Mouse (Mus musculus) megakaryocyte, adult 5-6 weeks (primary cell): Measurements from ENCODE around the gene 1110008P14Rik. TPM values are rescaled to one million over a fixed set of nuclear protein-coding genes. Genes with fewer than 3 reads are reported as not detected.

Experiments
- ATAC-seq: 2 replicates; pipeline ENCODE4 v1.8.0; 2016; ENCODE audit warnings: mild to moderate bottlenecking, inconsistent platforms; ENCODE audit not compliant: poor library complexity, severe bottlenecking
- total RNA-seq, 2 experiments: library from RNA; stranded (forward) in 1 of 2; stranded (reverse) in 1 of 2; fragments of 153-499, 151-499 nt in 1 of 2; fragments of 221-1000, 200-1000 nt in 1 of 2; gene quantifications; 2 replicates each; pipeline versions ENCODE4 v1.2.3 to v1.2.4; 2015 to 2017

1110008P14Rik gene
- total RNA-seq, 2 experiments from 2014 or later: 30.4 to 32.3 TPM

- ATAC-seq: no peak
These were observed 29.7 kb upstream of the 1110008P14Rik start for GRCm38 (mm10) chr2:32411407-32411806.

GRCm38 (mm10) chr2:32408429-32409424 lies 27.0 kb upstream of the 1110008P14Rik start:
- no peak for ATAC-seq

DNA sequence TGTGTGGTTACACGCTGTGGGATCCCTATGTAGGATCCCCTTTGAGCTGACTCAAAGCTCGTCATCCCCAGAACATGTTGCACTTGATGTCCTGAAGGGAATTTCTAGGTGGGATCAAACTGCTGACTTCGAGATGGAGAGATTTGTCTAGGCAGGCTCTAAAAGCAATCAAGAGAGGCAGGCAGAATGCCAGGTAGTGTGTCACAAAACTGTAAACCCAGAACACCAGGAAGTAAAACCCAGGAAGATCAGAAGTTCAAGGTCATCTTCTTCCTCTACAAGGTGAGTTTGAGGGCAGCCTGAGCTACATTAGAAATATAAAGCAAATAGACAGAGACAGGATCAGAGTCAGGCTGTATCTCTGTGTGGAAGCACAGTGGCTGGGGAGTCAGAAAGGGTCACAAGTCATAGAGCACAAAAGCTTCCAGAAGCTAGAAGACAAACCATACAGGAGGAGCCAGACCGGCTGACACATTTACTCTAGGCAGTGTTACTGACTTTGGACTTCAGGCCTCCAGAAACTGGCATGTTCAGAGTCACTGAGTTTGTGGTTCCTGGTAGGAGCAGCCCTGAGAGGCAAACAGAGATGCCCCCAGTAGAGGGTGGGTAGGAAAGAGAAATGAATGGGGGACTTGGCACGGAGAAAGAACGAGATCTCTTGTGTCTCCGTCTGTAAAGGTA lies 25.5 kb upstream of the 1110008P14Rik start:
- ATAC-seq: no peak

GRCm38 (mm10) chr2:32404663-32405062 lies 22.9 kb upstream of the 1110008P14Rik start:
- peak; percentile 99 for ATAC-seq

- no peak for ATAC-seq
These were observed 15.0 kb upstream of the 1110008P14Rik start for GRCm38 (mm10) chr2:32396695-32397094.

- ATAC-seq: peak; percentile 74
These were observed 14.3 kb upstream of the 1110008P14Rik start for GRCm38 (mm10) chr2:32395946-32396621.

GRCm38 (mm10) chr2:32395484-32395945 lies 13.8 kb upstream of the 1110008P14Rik start, which contains the start of gene Ptges2:
Gene Ptges2 (plus strand): TSS chr2:32395896.
- ATAC-seq: peak; percentile 80

GRCm38 (mm10) chr2:32394973-32395372 lies 13.2 kb upstream of the 1110008P14Rik start:
- ATAC-seq: no peak

DNA sequence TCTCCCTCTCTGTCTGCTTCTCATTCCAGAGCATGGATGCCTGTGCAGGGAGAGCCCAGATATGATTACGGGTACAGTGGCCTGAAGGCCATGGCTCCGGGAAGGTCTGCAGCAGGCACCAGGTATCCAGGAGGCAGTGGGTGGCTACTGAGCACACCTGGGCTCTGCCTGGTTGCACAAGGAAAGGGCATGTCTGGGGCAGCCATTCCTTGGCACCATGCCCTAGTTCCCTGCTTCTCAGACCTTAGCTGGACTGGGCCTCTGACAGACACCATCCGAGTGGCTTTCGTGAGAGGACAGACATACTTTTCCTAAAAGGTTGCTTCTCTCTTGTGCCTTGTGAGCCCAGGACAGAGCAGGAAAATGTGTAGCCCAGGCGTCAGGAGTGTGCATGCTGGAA lies 10.3 kb upstream of the 1110008P14Rik start:
- ATAC-seq: no peak

DNA sequence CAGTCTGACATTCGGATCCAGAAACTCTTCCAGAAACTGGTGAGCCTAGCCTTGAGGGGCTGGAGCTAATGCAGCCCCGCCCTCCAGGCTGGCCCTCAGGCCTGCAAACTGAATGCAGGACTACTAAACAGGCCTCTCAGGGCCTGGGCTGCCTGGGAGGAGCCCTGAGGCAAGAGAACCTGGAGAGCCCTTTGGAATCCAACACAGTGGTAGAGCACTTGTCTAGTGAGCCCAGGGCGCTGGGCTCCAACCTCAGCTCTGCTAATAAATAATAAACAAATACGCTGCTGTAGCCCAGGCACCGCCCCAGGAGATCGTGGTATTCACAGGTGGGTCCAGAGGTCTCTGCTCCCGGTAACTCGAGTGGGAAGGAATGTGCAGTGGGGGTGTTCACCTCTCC lies 9.1 kb upstream of the 1110008P14Rik start:
- no peak for ATAC-seq

GRCm38 (mm10) chr2:32389157-32389556 lies 7.4 kb upstream of the 1110008P14Rik start:
- peak; percentile 57 for ATAC-seq

DNA sequence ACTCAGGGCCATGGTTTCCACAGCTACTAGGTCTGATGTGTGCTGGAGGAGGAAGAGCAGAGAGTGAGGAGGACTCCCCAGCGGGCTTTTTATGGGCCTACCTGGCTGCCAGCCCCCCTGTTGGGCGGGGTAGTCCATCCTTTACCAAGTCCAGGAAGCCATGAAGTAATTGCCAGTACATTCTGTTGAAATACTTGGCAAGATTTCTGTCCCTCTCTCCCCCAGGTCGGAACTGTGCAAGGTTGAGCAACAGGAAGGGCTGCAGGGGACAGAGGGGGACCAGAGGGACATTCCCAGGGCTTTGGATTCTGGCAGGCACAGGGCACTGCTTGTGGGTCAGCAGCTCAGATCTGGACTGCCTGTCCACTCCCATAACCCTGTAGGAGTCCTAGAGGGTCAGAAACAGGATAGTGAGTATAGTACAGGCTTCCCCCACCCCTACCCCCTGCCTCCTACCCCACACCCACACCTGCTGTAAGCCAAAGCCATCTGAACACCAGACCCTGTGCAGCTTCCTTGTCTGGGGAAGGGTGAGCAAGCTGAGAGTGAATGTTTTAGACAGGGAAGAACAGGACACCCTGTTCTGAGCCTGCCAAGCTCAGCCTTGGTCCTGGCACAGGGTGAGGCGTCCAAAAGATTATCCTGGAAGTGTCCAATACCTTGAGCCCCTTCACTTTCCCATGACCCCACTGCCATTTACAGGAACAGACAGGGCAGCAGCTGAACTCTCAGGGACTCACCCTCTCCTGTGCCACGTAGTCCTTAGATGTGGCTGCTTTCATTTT lies 6.2 kb upstream of the 1110008P14Rik start, which contains the start of gene Lcn2:
Gene Lcn2 (minus strand): TSS at position 547 of the 785 bp plus-strand sequence.
- ATAC-seq: peak; percentile 73

DNA sequence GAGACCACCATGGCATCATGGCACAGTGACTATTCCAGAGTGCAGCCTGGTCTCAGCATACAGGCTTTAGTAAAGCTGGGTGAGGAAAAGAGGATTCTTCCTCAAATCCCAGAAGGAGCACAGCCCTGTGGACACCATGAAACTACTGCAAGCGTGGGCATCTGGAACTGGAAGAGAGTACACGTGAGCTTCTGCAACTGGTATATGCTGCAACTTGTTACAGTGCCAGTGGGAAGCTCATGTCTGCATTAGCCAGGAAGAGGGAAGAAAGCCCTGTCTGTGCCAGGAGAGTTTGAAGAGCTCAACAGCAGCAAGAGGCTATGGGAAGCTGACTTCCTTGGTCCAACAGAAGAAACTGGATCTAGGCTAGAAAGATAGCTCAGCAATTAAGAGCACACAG lies 951 bp upstream of the 1110008P14Rik start:
- no peak for ATAC-seq

DNA sequence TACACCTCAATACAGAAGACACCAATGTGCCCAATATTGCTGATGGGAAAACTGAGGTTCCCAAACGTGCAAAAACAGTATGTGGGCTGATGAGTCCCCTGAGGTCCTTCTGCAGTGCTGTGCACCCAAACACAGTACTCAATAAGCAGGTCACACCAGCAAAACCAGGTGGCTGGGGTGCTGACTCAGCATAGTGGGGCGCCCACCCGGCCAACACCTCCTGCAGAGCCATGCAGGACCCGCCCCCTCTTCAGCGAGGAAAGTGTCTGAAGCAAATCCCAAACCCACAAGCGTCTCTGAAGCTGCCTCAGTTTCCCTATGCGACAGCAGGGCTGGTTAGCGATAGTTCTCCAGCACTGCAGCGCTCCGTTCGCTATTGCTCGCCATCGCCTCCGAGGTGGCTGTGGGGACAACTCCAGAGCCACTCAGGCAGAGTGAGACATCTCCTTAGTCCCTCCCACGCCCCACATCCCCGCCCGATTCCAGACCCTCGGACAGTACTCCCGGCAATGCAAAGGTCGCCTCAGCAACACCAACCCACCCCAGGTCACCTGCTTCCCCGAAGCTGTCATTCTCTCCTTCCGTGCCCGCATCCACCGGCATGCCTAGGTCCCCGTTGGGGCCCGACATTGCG lies 480 bp downstream of the 1110008P14Rik start:
- ATAC-seq: peak; percentile 5; the same call in 1 of the 2 replicates

GRCm38 (mm10) chr2:32380001-32380500 lies 1.7 kb downstream of the 1110008P14Rik start:
- ATAC-seq: no peak

DNA sequence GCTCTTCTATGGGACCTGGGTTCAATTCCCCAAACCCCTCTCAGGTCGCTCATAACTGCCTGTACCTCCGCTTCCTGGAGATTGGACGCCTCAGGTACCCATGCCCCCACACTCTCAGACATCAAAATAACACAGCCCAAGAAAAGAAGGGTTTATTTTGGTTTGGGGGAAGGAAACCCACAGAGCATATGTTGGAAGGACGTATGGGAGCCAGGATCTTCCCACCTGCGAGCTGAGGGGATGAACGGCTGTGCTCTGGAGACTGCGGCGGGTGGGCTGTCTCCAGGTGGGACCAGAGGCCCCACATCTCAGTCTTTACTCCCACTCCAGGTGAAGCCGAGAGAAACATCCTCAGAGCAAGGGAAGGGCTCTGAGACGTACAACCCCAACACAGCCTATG lies 4.8 kb downstream of the 1110008P14Rik start:
- no peak for ATAC-seq

GRCm38 (mm10) chr2:32375317-32375940 lies 6.3 kb downstream of the 1110008P14Rik start:
- ATAC-seq: no peak

DNA sequence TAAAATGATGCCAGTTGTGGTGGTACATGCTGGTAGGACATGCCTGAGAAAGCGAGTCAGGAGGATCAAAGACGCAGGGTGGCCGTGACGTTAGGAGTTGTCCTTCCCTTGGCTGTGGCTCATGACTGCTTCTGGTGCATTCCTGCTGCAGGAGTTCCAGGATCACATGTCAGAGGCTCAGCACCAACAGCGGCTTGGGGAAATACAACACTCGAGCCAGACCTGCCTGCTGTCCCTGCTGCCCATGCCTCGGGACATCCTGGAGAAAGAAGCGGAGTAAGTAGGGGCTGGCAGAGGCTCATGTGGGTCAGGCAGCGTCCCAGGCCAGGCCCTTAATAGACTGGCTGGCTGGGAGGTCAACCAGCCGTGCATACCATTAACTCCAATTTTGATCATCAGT lies 7.5 kb downstream of the 1110008P14Rik start:
- ATAC-seq: no peak

- ATAC-seq: no peak
These were observed 14.4 kb downstream of the 1110008P14Rik start for GRCm38 (mm10) chr2:32367315-32367714.
